Mouse (Mus musculus) layer of hippocampus, adult 6 months (tissue): ENCODE measurements around the gene Notch4. TPM values are rescaled to one million over a fixed set of nuclear protein-coding genes. Genes with fewer than 3 reads are reported as not detected.

ENCODE experiments used
- long read RNA-seq, 2 experiments: library from polyadenylated mRNA; unstranded; transcript quantifications; one replicate each; pipeline ENCODE4 v2.0.0; 2019 to 2020
- polyA plus RNA-seq: library from polyadenylated mRNA; unstranded; fragments of <200 nt; fragmentation: Nextera tagmentation; gene quantifications from 2 replicates; pipeline ENCODE4 v1.2.3, GENCODE M21; 2021

Notch4 gene
- polyA plus RNA-seq: 1.1 and 1.3 TPM in 2 replicates
- long read RNA-seq, experiment 1, partial matches to known transcripts: 2 of 3 reads
- long read RNA-seq, experiment 1, other reads (novel, unspliced or antisense): 0 of 3 reads
- long read RNA-seq, experiment 2, full-length matches to known transcripts: 2 of 10 reads
- long read RNA-seq, experiment 2, partial matches to known transcripts: 7 of 10 reads
- long read RNA-seq, experiment 2, other reads (novel, unspliced or antisense): 1 of 10 reads

DNA sequence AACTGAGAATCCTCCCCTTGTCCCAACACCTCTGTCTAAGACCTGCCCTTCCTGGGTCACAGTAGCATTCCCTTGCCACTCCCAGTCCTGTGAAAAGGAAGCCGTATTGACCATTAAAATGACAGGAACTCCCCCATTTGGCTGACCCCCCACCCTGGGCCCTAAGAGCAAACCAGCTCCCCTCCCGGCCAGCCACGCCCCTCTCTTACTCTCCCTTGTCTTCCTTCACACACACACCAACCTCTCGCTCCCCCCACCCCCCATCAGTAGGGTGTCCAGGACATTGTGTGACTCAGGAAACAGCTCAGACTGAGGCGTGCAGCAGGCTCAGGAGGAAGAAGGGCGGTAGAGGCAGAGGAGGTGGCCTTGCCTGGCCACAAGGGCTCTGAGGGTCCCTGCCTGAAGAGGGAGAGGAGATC, at the start of gene Notch4:
Gene Notch4 (plus strand): TSS at position 266 of the 419 bp plus-strand sequence.

DNA sequence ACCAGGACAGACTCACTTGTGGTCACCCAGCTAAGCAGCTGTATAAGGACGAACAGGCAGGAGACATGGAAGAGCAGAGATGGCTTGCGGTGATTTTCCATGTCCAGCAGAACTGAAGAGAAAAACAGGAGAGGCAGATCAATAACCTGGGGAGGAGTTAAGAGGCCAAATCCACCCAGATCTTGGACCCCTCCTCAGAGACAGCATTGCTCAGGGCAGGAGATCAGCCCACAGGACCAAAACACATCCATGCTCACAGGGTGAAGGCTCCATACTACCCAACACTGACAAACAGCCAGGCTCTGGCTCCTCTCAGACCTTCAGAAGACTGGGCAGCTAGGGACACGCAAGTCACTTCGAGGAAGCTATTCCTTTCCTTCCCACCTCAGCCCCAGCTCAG, 46.8 kb upstream of the Notch4 start, which contains the start of gene Btnl6:
Gene Btnl6 (minus strand): TSS at position 101 of the 400 bp plus-strand sequence.

DNA sequence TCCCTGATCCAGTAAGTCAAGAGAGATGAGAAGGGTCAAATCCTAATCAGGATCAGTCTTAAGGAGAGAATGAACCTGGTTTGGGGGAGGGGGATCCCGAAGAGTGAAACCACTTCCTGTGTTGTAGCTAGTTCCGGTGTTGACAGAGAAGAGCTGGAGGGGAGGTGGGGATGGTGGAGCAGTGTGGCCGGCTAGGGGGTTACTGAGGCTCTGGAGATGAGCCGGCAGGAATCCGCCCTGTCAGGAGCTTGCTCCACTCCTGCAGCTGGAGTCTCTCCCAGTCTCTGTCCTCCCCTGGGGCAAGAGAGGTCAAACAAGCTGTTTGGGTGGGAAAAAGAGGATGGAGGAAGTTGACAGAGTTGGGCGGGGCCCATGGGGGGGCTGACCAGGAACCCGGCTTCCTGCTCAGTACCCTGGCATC, 25.6 kb downstream of the Notch4 start, which contains the start of gene Gpsm3:
Gene Gpsm3 (plus strand): TSS at position 126 of the 421 bp plus-strand sequence.

DNA sequence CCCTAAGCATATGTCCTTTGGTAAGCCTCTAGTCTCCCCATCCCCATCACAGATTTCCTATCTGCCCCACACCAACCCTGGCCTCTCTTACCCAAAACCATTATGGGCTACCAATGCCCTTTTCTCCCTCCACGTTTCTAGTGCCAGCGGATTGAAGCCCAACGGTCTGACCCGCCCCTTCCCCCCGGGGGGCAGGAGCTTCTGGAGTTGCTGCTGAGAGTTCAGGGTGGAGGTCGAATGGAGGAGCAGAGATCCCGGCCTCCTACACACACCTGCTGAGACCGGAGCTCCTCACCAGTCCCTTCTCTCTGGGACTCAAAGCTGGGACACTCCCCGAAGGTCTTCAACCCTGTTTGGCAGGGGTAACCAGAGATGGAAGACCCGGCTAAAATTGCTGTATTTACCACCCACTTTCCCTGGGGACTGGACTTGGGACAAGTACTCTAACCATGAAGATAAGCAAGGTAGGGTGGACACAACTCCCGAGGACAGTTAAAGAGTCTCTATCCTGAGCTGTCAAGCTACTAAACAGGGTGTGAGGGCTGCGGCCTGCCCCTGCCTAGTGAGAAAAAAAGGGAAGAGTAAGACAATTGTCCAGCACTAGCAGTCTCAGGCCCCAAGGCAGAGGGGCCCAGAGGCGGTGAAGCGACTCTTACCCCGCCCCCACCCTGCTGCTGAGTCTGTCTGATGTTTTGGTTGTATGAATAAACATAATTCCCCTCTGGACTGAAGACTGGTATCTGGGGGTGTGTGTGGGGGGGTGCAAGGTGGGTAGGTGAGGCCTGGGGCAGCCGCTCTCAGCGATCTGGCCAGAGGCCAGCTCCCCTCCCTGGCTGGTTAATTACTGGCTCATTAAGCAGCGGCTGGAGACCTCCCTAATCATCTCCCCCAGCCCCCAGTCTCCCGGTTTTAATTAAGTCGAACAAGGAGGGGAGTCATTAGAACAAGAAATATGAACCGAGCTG, 27.2 kb downstream of the Notch4 start, which contains the start of gene Pbx2:
Gene Pbx2 (plus strand): TSS at position 238 of the 965 bp plus-strand sequence.

DNA sequence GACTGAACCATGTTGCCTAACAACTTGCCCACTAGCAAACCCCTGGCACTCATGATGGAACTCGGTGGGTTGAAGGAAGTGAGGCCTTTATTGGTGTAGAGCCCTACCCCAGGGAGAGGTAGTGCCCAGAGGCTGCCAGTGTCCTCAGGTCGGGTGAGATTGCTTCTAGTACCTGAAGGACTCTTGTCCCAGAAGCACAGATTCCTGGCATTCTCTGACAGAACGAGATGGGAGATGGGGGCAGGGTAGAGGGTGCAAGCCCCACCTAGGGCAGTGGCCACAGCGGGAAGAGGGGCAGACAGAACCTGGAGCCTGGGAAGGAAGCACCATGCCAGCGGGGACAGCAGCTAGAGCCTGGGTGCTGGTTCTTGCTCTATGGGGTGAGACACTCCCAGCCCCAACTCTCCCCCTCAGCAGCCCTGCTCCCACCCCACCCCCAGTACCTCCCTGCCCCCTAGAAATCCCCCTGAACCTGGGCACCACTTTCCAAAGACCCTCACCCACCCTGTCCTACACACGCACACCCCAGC, 33.6 kb downstream of the Notch4 start, which contains the start of gene Ager:
Gene Ager (plus strand): TSS at position 297 of the 530 bp plus-strand sequence.

DNA sequence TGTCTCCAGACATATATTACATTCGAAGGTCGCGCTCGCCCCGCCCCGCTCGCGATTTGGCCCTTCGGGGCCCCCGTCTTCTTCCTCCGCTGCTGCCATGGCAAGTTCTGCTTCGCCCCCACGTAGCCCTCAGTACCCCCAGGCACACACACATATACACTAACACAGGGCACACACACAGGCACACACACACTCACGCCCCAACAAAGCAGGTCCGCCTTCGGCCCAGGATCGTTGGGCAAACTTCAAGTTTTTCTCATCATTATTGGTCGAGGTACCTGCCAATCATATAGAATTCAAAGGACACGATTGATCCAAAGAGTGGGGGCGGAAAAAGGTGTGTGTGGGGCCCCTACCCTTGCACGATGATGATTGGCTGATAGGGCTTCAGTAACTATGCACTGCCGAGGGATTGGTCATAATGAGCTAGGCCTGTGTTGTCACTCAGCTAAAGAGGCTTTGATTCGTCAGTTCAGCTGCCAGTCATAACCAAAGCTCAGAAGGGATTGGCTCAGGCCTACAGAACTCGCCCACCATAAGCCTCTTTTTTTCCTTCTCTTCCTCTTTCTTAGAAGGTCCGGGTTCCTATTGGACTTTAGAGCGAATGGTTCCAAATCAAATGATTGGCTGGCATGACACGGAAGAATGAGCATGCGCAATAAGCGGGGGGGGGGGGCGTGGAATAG, 39.5 kb downstream of the Notch4 start, which contains the start of gene Rnf5:
Gene Rnf5 (minus strand): TSS at position 316 of the 686 bp plus-strand sequence.

DNA sequence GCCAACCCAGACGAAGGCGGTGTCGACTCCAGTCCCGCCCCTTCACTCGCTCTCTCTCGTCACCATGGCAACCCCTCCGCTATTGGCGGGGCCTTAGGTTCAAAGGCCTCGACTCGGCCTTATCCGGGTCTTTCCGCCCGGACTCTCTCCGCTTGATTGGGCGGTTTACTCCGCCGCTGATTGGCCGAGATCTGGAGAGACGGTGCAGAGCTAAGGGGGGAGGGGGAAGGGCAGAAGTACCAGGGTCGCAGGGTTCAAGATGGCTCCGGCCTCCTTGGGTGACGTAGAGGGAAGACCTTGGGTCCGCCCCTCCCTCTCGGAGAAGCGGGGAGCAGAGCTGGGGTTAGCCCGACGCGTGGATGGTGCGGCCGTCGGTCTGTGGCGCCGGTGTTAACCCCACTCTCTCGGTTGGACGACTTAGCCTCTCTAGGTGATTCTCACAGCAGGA, 40.0 kb downstream of the Notch4 start, which contains the start of gene Agpat1:
Gene Agpat1 (plus strand): TSS at position 202 of the 448 bp plus-strand sequence.

DNA sequence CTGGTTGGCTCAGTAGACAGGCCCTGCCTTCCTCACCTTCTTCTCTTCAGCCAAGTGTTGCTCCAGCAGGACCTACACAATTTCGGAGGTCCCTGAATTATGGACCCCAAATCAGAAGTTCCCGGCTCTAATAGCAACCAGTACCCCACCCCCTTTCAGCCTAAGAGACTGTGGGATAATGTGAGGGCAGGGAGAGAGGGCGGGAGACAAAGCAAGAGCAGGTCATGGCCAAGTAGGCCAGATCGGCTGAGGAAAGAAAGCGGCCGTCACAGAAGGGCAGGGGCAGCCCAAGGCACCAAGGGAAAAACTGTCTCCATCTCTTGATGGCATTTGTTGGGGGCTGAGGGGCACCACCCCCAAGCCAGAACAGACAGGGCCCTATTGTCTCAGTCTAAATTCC, 51.8 kb downstream of the Notch4 start, which contains the start of gene Egfl8:
Gene Egfl8 (minus strand): TSS at position 101 of the 400 bp plus-strand sequence.

DNA sequence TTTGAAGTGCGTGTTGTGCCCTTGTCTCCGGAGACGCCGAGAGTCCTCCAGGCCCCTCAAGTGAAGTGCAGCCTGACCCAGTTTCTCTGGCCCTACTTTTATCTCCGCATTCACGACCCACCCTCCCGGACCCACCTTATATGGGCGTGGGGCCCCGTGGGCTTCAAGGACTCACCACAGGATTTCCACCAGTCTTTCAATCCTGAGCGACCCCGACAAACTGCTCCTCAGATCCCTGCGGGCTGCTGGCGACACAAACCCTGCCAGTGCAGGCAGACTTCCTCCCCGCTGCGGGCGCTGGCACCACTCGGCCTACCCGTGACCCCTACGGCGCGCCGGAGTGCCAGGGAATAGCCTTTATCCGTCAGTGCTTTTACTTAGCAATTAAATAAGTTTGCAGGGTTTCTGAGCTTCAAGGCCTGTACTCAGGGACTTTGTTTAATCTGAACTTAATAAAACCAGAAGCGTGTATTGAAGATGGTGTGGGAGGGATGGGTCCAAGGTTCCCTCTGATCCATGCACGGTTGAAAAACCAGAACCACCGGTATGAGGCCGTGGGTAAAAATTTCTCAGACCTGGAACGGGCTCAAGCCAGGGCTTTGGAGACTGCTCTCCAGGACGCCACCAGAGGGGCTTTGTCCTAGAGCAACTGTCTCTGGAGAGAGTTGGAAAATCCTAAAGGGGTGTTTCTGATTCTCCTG, 64.0 kb downstream of the Notch4 start, which contains the start of gene Ppt2:
Gene Ppt2 (minus strand): TSS at position 568 of the 701 bp plus-strand sequence.

DNA sequence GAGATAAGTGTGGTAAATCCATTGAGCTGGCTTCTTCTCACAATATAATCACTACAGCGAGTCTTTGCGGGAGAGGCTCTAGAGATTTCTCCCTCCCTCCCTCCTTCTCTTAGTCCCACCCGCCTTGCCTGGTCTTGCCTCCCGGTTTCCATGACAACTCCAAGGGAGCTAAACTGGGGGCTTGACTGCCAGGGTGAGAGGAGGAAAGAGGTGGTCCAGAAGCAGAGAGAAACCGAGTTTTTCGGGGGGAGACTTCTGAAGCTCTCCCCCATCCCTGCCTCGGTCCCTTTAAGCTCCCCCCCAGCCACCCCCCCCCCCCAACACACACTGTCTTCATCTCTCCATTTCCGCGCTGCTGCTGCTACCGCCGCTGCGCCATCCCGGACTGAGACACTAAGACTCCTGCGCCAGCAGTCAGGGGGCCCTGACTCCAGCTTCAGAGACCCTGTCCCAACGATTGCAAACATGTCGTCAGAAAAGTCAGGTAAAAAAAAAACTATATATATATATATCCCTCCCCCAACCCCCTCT, 65.2 kb downstream of the Notch4 start, which contains the start of gene Prrt1:
Gene Prrt1 (plus strand): TSS at position 313 of the 531 bp plus-strand sequence.

Other genes starting within 250 kb of the Notch4 start
- gene H2-Eb2, start 238.6 kb upstream of the Notch4 start, polyA plus RNA-seq: not detected in 2 replicates
- not detected in 2 replicates for gene Btnl2, start 209.4 kb upstream of the Notch4 start, polyA plus RNA-seq
- not detected in 2 replicates for gene Btnl1, start 187.1 kb upstream of the Notch4 start, polyA plus RNA-seq
- 0.94 and 1.4 TPM in 2 replicates for gene BC051142, start 165.4 kb upstream of the Notch4 start, polyA plus RNA-seq
- not detected in 2 replicates for gene Btnl4, start 87.0 kb upstream of the Notch4 start, polyA plus RNA-seq
- gene Btnl6, start 46.9 kb upstream of the Notch4 start, polyA plus RNA-seq: not detected in 2 replicates
- gene Gpsm3, start 25.5 kb downstream of the Notch4 start, polyA plus RNA-seq: 0.38 and 0.58 TPM in 2 replicates
- gene Pbx2, start 27.0 kb downstream of the Notch4 start, polyA plus RNA-seq: 1.8 and 2.0 TPM in 2 replicates
- 0.57 and 2.0 TPM in 2 replicates for gene Ager, start 33.6 kb downstream of the Notch4 start, polyA plus RNA-seq
- 191 and 194 TPM in 2 replicates for gene Rnf5, start 39.4 kb downstream of the Notch4 start, polyA plus RNA-seq
- 76.2 and 84.4 TPM in 2 replicates for gene Agpat1, start 40.0 kb downstream of the Notch4 start, polyA plus RNA-seq
- 2.5 and 3.3 TPM in 2 replicates for gene Egfl8, start 51.7 kb downstream of the Notch4 start, polyA plus RNA-seq
- 8.3 and 9.4 TPM in 2 replicates for gene Ppt2, start 64.2 kb downstream of the Notch4 start, polyA plus RNA-seq
- gene Prrt1, start 65.3 kb downstream of the Notch4 start, polyA plus RNA-seq: 19.2 and 21.3 TPM in 2 replicates
- 18.3 and 19.7 TPM in 2 replicates for gene Fkbpl, start 80.5 kb downstream of the Notch4 start, polyA plus RNA-seq
- 35.3 and 40.9 TPM in 2 replicates for gene Atf6b, start 82.9 kb downstream of the Notch4 start, polyA plus RNA-seq
- gene Tnxb, start 106.3 kb downstream of the Notch4 start, polyA plus RNA-seq: 0.31 and 0.33 TPM in 2 replicates
- gene C4b, start 179.6 kb downstream of the Notch4 start, polyA plus RNA-seq: 9.3 and 15.6 TPM in 2 replicates
- not detected in 2 replicates for gene Cyp21a1, start 240.3 kb downstream of the Notch4 start, polyA plus RNA-seq